Mouse (Mus musculus): ENCODE data around the gene Gm28919. TPM values are rescaled to one million over a fixed set of nuclear protein-coding genes. Genes with fewer than 3 reads are reported as not detected.
"Not testable (repeated sequence)": the region's sequence is repeated elsewhere in the genome, so short reads cannot be mapped to it uniquely, and the experiment has no call there.

The Gm28919 gene
- polyA plus RNA-seq (2012; rRNA removed) (not detected in 2 replicates), polyA plus RNA-seq (2014; fragmentation: Nextera tagmentation; extraction: Ambion mirVana) (not detected in 2 replicates)

- not testable (repeated sequence) for H3K27ac ChIP-seq; H3K4me3 ChIP-seq (ENCODE audit: insufficient read depth in 1 of 2, low read depth in 2 of 2, low read length in 2 of 2); H3K4me2 ChIP-seq (ENCODE audit: low read depth); H3K9me3 ChIP-seq (ENCODE audit: control insufficient read depth, low read length); ATAC-seq (ENCODE audit: insufficient read depth); H3K36me3 ChIP-seq (replicated peaks; ENCODE audit: control insufficient read depth, insufficient read depth, low read depth); DNase-seq (ENCODE audit: low read depth in 3 of 3, low spot score in 3 of 3); H3K9ac ChIP-seq (replicated peaks); H3K4me1 ChIP-seq (replicated peaks; ENCODE audit: control insufficient read depth in 2 of 2, insufficient read depth in 2 of 2, low read length in 1 of 2); H3K27me3 ChIP-seq (ENCODE audit: control insufficient read depth, insufficient read depth, low read length)
- WGBS (ENCODE audit: insufficient replicate concordance), result no CpG with 5 or more reads among the region's 7 CpGs
Observed at GRCm38 (mm10) chrY:6583246-6583645, at the start of gene Gm28919. Gm28919 (plus strand) TSS chrY:6583546.

Other genes starting within 250 kb of the Gm28919 start
- gene Gm21719, start 99.3 kb downstream of the Gm28919 start, polyA plus RNA-seq (2012; rRNA removed), result not detected in 2 replicates
- not detected in 2 replicates for gene Gm21719, start 99.3 kb downstream of the Gm28919 start, polyA plus RNA-seq (2014; fragmentation: Nextera tagmentation; extraction: Ambion mirVana)